Mouse (Mus musculus) adipose tissue, adult 10 weeks (tissue): Measurements from ENCODE around the gene Actc1. TPM values are rescaled to one million over a fixed set of nuclear protein-coding genes. Genes with fewer than 3 reads are reported as not detected.

ENCODE experiments used
- polyA plus RNA-seq: library from polyadenylated mRNA; stranded (reverse); fragments of 350-450 nt; fragmentation: Illumina TruSeq; extraction: RNeasy Lipid Tissue Mini Kit (QIAGEN cat#74804); gene quantifications from one replicate; pipeline ENCODE4 v1.2.3, GENCODE M21; 2014; ENCODE audit warnings: low read depth, low replicate concordance

The Actc1 gene
- 0.48 TPM for polyA plus RNA-seq

GRCm38 (mm10) chr2:114052696-114053598 lies at the start of gene Actc1:
Gene Actc1, minus strand, starts transcription at chr2:114053548.

GRCm38 (mm10) chr2:114013295-114013771 lies 40.0 kb downstream of the Actc1 start, which contains the start of gene Gjd2:
Gene Gjd2, minus strand, starts transcription at chr2:114013619.

Other genes starting within 250 kb of the Actc1 start
- gene Scg5, start 224.4 kb downstream of the Actc1 start, polyA plus RNA-seq, result 6.0 TPM
- 9.8 TPM for gene Arhgap11a, start 204.9 kb downstream of the Actc1 start, polyA plus RNA-seq
- not detected for gene Gjd2, start 39.9 kb downstream of the Actc1 start, polyA plus RNA-seq
- 18.8 TPM for gene Aqr, start 133.5 kb upstream of the Actc1 start, polyA plus RNA-seq
- 4.4 TPM for gene Zfp770, start 147.9 kb upstream of the Actc1 start, polyA plus RNA-seq